Mouse (Mus musculus): Measurements from ENCODE around the gene Zcchc17. TPM values are rescaled to one million over a fixed set of nuclear protein-coding genes. Genes with fewer than 3 reads are reported as not detected.

Gene Zcchc17
- polyA plus RNA-seq, 1 experiment from 2014 or later, result 63.3 TPM

DNA sequence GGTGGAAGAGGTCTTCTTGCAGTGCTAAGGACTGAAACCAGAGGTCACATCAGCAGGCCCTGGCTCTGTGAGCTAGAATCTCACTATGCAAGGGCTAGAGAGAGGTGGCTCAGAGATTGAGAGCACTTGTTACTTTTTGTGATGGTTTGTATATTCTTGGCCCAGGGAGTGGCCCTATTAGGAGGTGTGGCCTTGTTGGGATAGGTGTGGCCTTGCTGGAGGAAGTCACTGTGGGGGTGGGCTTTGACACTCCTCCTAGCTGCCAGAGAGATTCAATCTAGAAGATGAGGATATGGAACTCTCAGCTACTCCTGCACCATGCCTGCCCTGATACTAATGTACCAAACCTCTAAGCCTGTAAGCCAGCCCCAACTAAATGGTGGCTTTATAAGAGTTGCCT, 1.8 kb downstream of the Zcchc17 start:
- H3K9ac ChIP-seq (replicated peaks; ENCODE audit: low read length), result no peak overlapping the region
- peaks cover 20% of the 10 kb centered on the region for H3K4me1 ChIP-seq (ENCODE audit: insufficient read depth, low read length)
- no peak overlapping the region for H3K4me2 ChIP-seq (replicated peaks; ENCODE audit: low read depth, low read length)
- no peak for ATAC-seq (ENCODE audit: low FRiP score, low TSS enrichment)
- no peak overlapping the region for H3K27ac ChIP-seq (ENCODE audit: low read length)
- H3K9me3 ChIP-seq (ENCODE audit: low read length), result no peaks in the 10 kb centered on the region
- H3K36me3 ChIP-seq (ENCODE audit: insufficient read depth, low read length), result peaks cover 20% of the 10 kb centered on the region; the same call in 1 of the 2 replicates
- no peaks in the 10 kb centered on the region for H3K27me3 ChIP-seq (ENCODE audit: insufficient read depth, low read length)
- H3K4me3 ChIP-seq (ENCODE audit: low read length), result no peak overlapping the region

DNA sequence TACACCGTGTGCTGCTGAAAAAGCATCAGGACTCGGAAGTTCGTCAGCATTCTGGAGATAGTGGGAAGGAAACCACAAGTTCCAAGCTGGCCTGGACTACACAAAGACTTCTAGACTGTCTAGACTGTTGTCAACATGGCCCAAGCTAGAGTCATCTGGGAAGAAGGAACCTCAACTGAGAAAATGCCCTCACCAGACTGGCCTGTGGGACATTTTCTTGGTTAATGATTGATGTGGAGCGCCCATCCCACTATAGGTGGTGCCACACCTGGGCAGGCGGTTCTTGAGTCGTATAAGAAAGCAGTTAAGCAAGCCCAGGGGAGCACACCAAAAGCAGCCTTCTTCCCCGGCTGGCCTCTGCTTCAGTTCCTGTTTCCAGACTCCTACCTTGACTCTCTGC, 7.2 kb downstream of the Zcchc17 start:
- H3K4me3 ChIP-seq (ENCODE audit: low read length), result no peak overlapping the region
- peaks cover 40% of the 10 kb centered on the region for H3K36me3 ChIP-seq (ENCODE audit: insufficient read depth, low read length)
- no peak overlapping the region for H3K9ac ChIP-seq (replicated peaks; ENCODE audit: low read length)
- 75% methylated on average over 7 of the region's 7 CpGs for WGBS
- no peak overlapping the region for H3K4me2 ChIP-seq (replicated peaks; ENCODE audit: low read depth, low read length)
- H3K9me3 ChIP-seq (ENCODE audit: low read length), result no peaks in the 10 kb centered on the region
- no peaks in the 10 kb centered on the region for H3K4me1 ChIP-seq (ENCODE audit: insufficient read depth, low read length)
- no peak for ATAC-seq (ENCODE audit: low FRiP score, low TSS enrichment)
- no peak overlapping the region for H3K27ac ChIP-seq (ENCODE audit: low read length)
- H3K27me3 ChIP-seq (ENCODE audit: insufficient read depth, low read length), result no peaks in the 10 kb centered on the region

DNA sequence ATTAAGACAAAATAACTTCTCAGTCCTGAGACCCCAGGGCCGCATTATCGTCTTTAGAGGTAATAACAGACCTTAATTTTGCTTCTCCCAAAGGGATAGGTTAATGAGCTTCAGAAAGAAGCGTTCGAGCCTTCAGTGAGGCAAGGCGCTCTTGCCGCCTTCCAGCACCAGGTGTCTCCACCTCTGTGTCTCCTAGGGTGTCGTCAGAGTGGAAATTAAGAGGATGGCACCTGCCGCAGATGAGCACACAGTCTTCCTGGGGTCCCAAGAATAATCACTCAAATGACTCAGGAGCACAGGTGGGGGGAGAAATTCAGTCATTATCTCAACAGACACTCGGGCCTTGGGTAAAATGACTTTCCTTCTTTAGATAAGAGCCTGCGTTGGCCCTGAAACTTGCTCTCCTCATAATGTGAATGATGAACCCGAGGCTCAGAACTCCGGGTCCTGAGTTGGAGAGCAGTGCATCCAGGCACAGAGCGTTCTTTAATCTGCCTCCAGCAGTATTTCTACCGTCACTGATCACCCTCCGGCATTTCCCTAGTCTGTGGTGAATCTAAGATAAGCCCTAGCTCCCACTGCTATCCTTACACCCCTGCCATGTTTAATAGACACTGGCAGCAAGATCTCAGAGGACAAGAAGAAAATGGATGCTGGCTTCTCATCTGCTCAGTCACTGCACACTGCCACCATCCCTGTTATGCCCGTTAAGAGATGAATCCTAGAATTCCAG, 8.9 kb downstream of the Zcchc17 start:
- H3K27ac ChIP-seq (ENCODE audit: low read length), result no peak overlapping the region
- no peaks in the 10 kb centered on the region for H3K27me3 ChIP-seq (ENCODE audit: insufficient read depth, low read length)
- H3K9me3 ChIP-seq (ENCODE audit: low read length), result no peaks in the 10 kb centered on the region
- H3K4me2 ChIP-seq (replicated peaks; ENCODE audit: low read depth, low read length), result no peak overlapping the region
- no peak for ATAC-seq (ENCODE audit: low FRiP score, low TSS enrichment)
- H3K4me3 ChIP-seq (ENCODE audit: low read length), result no peak overlapping the region
- H3K36me3 ChIP-seq (ENCODE audit: insufficient read depth, low read length), result peaks cover 32% of the 10 kb centered on the region
- WGBS, result 87% methylated on average over 16 of the region's 16 CpGs
- H3K9ac ChIP-seq (replicated peaks; ENCODE audit: low read length), result no peak overlapping the region
- no peaks in the 10 kb centered on the region for H3K4me1 ChIP-seq (ENCODE audit: insufficient read depth, low read length)

DNA sequence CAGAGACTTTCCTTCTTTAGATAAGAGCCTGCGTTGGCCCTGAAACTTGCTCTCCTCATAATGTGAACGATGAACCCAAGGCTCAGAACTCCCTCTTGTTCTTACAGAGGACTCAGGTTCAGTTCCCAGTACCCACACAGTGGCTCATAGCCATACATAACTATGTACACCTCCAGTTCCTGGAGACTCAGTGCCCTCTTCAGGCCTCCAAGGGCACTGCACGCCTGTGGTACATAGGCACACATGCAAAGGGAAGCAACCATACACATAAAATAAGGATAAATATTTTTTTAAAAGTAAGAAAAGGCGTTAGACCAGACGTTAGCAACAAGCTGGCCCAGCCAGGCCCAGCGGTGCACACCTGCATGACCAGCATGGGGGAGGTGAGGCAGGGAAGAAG, 10.1 kb downstream of the Zcchc17 start:
- Histone ChIP-seq H3K36me3 (ENCODE audit: insufficient read depth, low read length) (peaks cover 32% of the 10 kb centered on the region), H3K4me1 (ENCODE audit: insufficient read depth, low read length) (no peaks in the 10 kb centered on the region), H3K4me3 (ENCODE audit: low read length) (no peak overlapping the region), H3K4me2 (replicated peaks; ENCODE audit: low read depth, low read length) (no peak overlapping the region), H3K9me3 (ENCODE audit: low read length) (no peaks in the 10 kb centered on the region), H3K27ac (ENCODE audit: low read length) (no peak overlapping the region), H3K27me3 (ENCODE audit: insufficient read depth, low read length) (no peaks in the 10 kb centered on the region), H3K9ac (replicated peaks; ENCODE audit: low read length) (no peak overlapping the region)
- WGBS, result 94% methylated on average over 6 of the region's 6 CpGs
- no peak for ATAC-seq (ENCODE audit: low FRiP score, low TSS enrichment)

DNA sequence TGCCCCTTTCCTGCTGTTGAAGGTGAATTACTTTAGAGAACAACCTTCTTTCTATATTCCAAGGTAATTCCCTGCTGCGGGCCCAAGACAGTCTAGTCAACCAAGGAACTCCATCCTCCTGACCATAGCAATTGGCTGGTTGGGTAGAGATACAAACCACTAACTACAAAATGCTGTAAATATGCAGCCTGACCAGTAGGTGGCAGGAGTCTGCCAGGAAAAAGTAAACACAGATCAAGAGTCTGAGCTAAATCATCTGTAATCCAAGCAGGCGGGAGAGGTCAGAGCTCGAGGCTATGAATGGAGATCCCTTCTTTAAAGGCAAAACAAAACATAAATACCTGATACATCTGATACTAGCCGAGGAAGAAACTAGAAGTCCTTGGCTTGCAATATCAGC, 18.1 kb downstream of the Zcchc17 start:
- Histone ChIP-seq H3K4me1 (ENCODE audit: insufficient read depth, low read length) (no peaks in the 10 kb centered on the region), H3K36me3 (ENCODE audit: insufficient read depth, low read length) (peaks cover 9% of the 10 kb centered on the region), H3K4me3 (ENCODE audit: low read length) (no peak overlapping the region), H3K9me3 (ENCODE audit: low read length) (no peaks in the 10 kb centered on the region), H3K4me2 (replicated peaks; ENCODE audit: low read depth, low read length) (no peak overlapping the region), H3K27me3 (ENCODE audit: insufficient read depth, low read length) (no peaks in the 10 kb centered on the region), H3K27ac (ENCODE audit: low read length) (0 out of 2 replicates have a peak overlapping the region, but pooled peaks have one; percentile 25), H3K9ac (replicated peaks; ENCODE audit: low read length) (no peak overlapping the region)
- peak; percentile 42; the same call in 1 of the 2 replicates for ATAC-seq (ENCODE audit: low FRiP score, low TSS enrichment)
- WGBS, result 20% methylated on average over 4 of the region's 4 CpGs

DNA sequence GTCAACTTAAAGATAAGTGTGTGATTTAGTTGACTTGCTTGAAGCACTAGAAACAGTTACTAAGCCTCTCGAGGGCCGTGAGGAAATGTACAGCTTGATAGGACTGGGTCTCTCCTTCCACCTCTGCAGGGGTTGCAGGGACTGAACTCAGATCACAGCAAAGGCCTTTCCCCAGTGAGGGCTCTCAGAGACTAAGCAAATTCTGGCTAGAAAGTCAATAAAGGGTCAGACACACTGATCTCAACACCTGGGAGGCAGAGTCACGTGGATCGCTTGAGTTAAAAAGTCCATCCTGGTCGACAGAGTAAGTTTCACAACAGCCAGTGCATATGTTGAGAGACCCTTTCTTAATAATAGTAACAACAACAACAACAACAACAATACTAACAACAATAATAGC, 23.9 kb downstream of the Zcchc17 start:
- H3K27me3 ChIP-seq (ENCODE audit: insufficient read depth, low read length), result no peaks in the 10 kb centered on the region
- H3K4me1 ChIP-seq (ENCODE audit: insufficient read depth, low read length), result no peaks in the 10 kb centered on the region
- H3K36me3 ChIP-seq (ENCODE audit: insufficient read depth, low read length), result peaks cover 23% of the 10 kb centered on the region
- H3K27ac ChIP-seq (ENCODE audit: low read length), result no peak overlapping the region
- no peak overlapping the region for H3K4me2 ChIP-seq (replicated peaks; ENCODE audit: low read depth, low read length)
- no peak overlapping the region for H3K9ac ChIP-seq (replicated peaks; ENCODE audit: low read length)
- no peaks in the 10 kb centered on the region for H3K9me3 ChIP-seq (ENCODE audit: low read length)
- no peak overlapping the region for H3K4me3 ChIP-seq (ENCODE audit: low read length)
- ATAC-seq (ENCODE audit: low FRiP score, low TSS enrichment), result no peak
- WGBS, result 90% methylated on average over 5 of the region's 5 CpGs

DNA sequence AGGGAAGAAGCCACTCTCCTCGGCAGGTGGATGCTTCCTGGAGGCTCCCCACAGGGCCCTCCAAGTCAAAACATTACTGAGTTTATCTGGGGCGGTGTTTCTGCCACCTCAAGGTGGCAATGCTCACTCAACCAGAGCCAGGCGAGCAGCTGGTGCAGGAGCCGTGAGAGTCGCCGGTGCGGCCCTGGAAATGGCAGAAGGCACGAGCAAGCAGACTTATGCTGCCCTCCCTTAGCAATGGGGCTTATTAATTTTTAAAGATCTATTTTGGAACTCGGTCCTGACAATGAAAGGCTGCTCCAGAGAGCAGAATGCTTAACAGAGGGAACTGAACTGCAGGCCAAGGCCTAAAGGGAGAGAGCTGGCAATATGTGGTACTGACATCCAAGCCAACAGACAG, 32.4 kb downstream of the Zcchc17 start:
- no peaks in the 10 kb centered on the region for H3K4me1 ChIP-seq (ENCODE audit: insufficient read depth, low read length)
- WGBS, result 51% methylated on average over 9 of the region's 9 CpGs
- peaks cover 36% of the 10 kb centered on the region for H3K36me3 ChIP-seq (ENCODE audit: insufficient read depth, low read length)
- no peaks in the 10 kb centered on the region for H3K27me3 ChIP-seq (ENCODE audit: insufficient read depth, low read length)
- H3K9me3 ChIP-seq (ENCODE audit: low read length), result no peaks in the 10 kb centered on the region
- H3K9ac ChIP-seq (replicated peaks; ENCODE audit: low read length), result no peak overlapping the region
- no peak overlapping the region for H3K4me2 ChIP-seq (replicated peaks; ENCODE audit: low read depth, low read length)
- peak overlapping the region; percentile 49; the same call in 1 of the 2 replicates for H3K27ac ChIP-seq (ENCODE audit: low read length)
- peak; percentile 42; the same call in 1 of the 2 replicates for ATAC-seq (ENCODE audit: low FRiP score, low TSS enrichment)
- no peak overlapping the region for H3K4me3 ChIP-seq (ENCODE audit: low read length)

DNA sequence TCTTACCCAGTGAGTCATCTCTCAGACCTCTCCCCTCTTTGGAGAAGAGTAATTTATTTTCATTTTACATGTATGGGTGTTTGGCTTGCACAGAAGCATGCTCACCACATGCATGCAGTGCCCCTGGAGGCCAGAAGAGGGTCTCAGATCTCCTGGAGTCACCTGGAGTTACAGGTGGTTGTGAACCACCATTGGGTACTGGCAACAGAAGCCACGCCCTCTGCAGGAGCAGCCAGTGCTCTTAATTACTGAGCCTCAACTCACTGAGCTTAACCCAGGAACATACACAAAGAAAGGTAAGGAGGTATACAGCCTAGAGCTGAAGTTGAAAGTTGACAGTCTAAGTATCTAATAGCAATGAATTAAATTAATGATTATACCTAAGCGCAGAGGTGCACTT, 34.3 kb downstream of the Zcchc17 start:
- Histone ChIP-seq H3K27me3 (ENCODE audit: insufficient read depth, low read length) (no peaks in the 10 kb centered on the region), H3K4me3 (ENCODE audit: low read length) (no peak overlapping the region), H3K9ac (replicated peaks; ENCODE audit: low read length) (no peak overlapping the region), H3K4me1 (ENCODE audit: insufficient read depth, low read length) (no peaks in the 10 kb centered on the region), H3K9me3 (ENCODE audit: low read length) (no peaks in the 10 kb centered on the region), H3K4me2 (replicated peaks; ENCODE audit: low read depth, low read length) (no peak overlapping the region), H3K36me3 (ENCODE audit: insufficient read depth, low read length) (peaks cover 39% of the 10 kb centered on the region), H3K27ac (ENCODE audit: low read length) (no peak overlapping the region)
- WGBS, result 98% methylated on average over 2 of the region's 2 CpGs
- ATAC-seq (ENCODE audit: low FRiP score, low TSS enrichment), result no peak

DNA sequence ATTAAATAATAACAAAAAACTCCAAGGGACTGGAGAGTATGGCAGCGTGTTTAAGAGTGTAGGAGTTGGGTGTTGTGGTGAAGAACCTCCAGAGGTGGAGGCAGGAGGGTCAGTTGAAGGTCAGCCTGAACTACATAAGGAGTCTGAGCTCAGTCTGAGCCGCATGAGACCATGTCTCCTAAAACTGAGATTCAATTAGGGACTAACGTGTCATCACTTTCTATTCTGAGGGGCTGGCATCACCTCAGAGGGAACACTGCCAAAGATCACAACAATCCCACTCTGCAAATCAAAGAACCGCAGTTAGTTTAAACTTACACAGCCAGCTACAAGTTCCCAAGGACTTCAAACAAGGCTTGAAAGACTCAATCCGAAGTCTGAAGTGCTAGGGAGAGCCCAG, 36.1 kb downstream of the Zcchc17 start:
- Histone ChIP-seq H3K27ac (ENCODE audit: low read length) (no peak overlapping the region), H3K9me3 (ENCODE audit: low read length) (no peaks in the 10 kb centered on the region), H3K4me2 (replicated peaks; ENCODE audit: low read depth, low read length) (no peak overlapping the region), H3K27me3 (ENCODE audit: insufficient read depth, low read length) (no peaks in the 10 kb centered on the region), H3K4me3 (ENCODE audit: low read length) (no peak overlapping the region), H3K4me1 (ENCODE audit: insufficient read depth, low read length) (no peaks in the 10 kb centered on the region), H3K36me3 (ENCODE audit: insufficient read depth, low read length) (peaks cover 34% of the 10 kb centered on the region), H3K9ac (replicated peaks; ENCODE audit: low read length) (no peak overlapping the region)
- 70% methylated on average over 5 of the region's 5 CpGs for whole genome bisulfite sequencing
- ATAC-seq (ENCODE audit: low FRiP score, low TSS enrichment), result no peak

DNA sequence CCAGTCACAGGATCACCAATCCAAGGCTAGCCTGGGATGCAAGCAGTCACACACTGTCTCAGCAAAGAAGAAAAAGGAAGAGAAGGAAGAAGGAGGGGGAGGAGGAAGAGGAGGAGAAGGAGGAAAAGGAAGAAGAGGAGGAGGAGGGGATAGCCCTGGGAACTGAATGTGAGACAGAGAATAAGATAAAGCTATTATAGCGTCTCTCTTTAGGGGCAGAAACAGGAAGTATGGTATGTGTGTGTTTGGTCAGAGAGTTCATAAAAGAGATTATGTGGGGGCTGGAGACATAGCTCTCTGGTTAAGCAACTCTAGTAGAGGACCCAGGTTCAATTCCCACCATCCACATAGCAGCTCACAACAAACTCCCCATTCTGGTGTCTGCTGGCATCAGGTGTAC, 36.6 kb downstream of the Zcchc17 start:
- no peak overlapping the region for H3K27ac ChIP-seq (ENCODE audit: low read length)
- no peaks in the 10 kb centered on the region for H3K4me1 ChIP-seq (ENCODE audit: insufficient read depth, low read length)
- 72% methylated on average over 1 of the region's 1 CpGs for WGBS

More for the DNA sequence above, 36.6 kb downstream of the Zcchc17 start:
- no peak overlapping the region for H3K9ac ChIP-seq (replicated peaks; ENCODE audit: low read length)
- H3K4me3 ChIP-seq (ENCODE audit: low read length), result no peak overlapping the region
- no peaks in the 10 kb centered on the region for H3K9me3 ChIP-seq (ENCODE audit: low read length)
- H3K4me2 ChIP-seq (replicated peaks; ENCODE audit: low read depth, low read length), result no peak overlapping the region
- H3K36me3 ChIP-seq (ENCODE audit: insufficient read depth, low read length), result peaks cover 30% of the 10 kb centered on the region
- no peaks in the 10 kb centered on the region for H3K27me3 ChIP-seq (ENCODE audit: insufficient read depth, low read length)
- no peak for ATAC-seq (ENCODE audit: low FRiP score, low TSS enrichment)
